Comparison of ENCODE assay signal across 7 mouse cellular contexts in genomic region chr2:84936474-84937429, GRCm38 (mm10). TPM values are rescaled to one million over a fixed set of nuclear protein-coding genes. Genes with fewer than 3 reads are reported as not detected.
A peak's percentile ranks its signal among the peaks of the same experiment; 100 is the strongest.
DNase-seq lines count a peak whose midpoint lies in the region; ATAC-seq and TF ChIP-seq lines count a peak whose summit lies in the region.

Gene Slc43a3 (plus strand): TSS chr2:84936579.

- no peaks in the 10 kb centered on the region for H3K9me3 ChIP-seq in hindbrain, embryonic 15.5 days
- H3K9me3 ChIP-seq in liver, embryonic 12.5 days (replicated peaks): no peaks in the 10 kb centered on the region

- peak; percentile 42 for TF ChIP-seq POLR2A in myocyte (IDR thresholded peaks at IDR 0.05; ENCODE audit: insufficient read length, low read depth)

- intact Hi-C loops in gastrocnemius, adult 2 months (cut with DNase I): no loop called here

- peaks cover 15% of the 10 kb centered on the region; the same call in 1 of the 2 replicates for H3K4me1 ChIP-seq in brown adipose tissue, adult 24 weeks (ENCODE audit: control insufficient read depth, insufficient read depth, insufficient read length, low read length)
- no peaks in the 10 kb centered on the region for H3K4me1 ChIP-seq in hindbrain, embryonic 15.5 days (replicated peaks)
- H3K4me1 ChIP-seq in liver, embryonic 12.5 days: peaks cover 63% of the 10 kb centered on the region

- no peak for TF ChIP-seq CTCF in gastrocnemius, adult 2 months (IDR thresholded peaks at IDR 0.05)

- peak within 1 kb of the TSS; percentile 64 for H3K4me3 ChIP-seq in brown adipose tissue, adult 24 weeks (ENCODE audit: insufficient read depth, low read depth, low read length)
- H3K4me3 ChIP-seq in gastrocnemius, adult 2 months: peak within 1 kb of the TSS; percentile 73
- H3K4me3 ChIP-seq in hindbrain, embryonic 15.5 days: peak within 1 kb of the TSS; percentile 34
- peak within 1 kb of the TSS; percentile 86 for H3K4me3 ChIP-seq in liver, embryonic 12.5 days
- H3K4me3 ChIP-seq in myocyte: peak within 1 kb of the TSS; percentile 16

- 21% methylated on average over 38 of the region's 38 CpGs for WGBS in hindbrain, embryonic 15.5 days
- 3% methylated on average over 38 of the region's 38 CpGs for WGBS in liver, embryonic 12.5 days (ENCODE audit: insufficient replicate concordance)

- no peaks in the 10 kb centered on the region for H3K79me2 ChIP-seq in myocyte (ENCODE audit: control insufficient read depth, insufficient read depth)

- peak within 1 kb of the TSS; percentile 53 for H3K4me2 ChIP-seq in hindbrain, embryonic 15.5 days
- H3K4me2 ChIP-seq in liver, embryonic 12.5 days: peak within 1 kb of the TSS; percentile 87
- peak within 1 kb of the TSS; percentile 56 for H3K4me2 ChIP-seq in myocyte (ENCODE audit: low read depth)

- H3ac ChIP-seq in myocyte (ENCODE audit: control insufficient read depth, insufficient read length): no peak within 1 kb of the TSS

- no peaks in the 10 kb centered on the region for H3K36me3 ChIP-seq in hindbrain, embryonic 15.5 days
- peaks cover 37% of the 10 kb centered on the region for H3K36me3 ChIP-seq in liver, embryonic 12.5 days
- H3K36me3 ChIP-seq in myocyte (ENCODE audit: control insufficient read depth, insufficient read depth): no peaks in the 10 kb centered on the region

- H3K9ac ChIP-seq in hindbrain, embryonic 15.5 days: peak within 1 kb of the TSS; percentile 23; the same call in 1 of the 2 replicates
- H3K9ac ChIP-seq in liver, embryonic 12.5 days: peak within 1 kb of the TSS; percentile 98

- peak; percentile 83 for ATAC-seq in hindbrain, embryonic 15.5 days (ENCODE audit: low FRiP score, low read depth)
- peak; percentile 74 for ATAC-seq in liver, embryonic 12.5 days

- no peaks in the 10 kb centered on the region for H3K27me3 ChIP-seq in hindbrain, embryonic 15.5 days
- H3K27me3 ChIP-seq in liver, embryonic 12.5 days (replicated peaks): 0 out of 2 replicates have a peak, but pooled peaks cover 4% of the 10 kb centered on the region
- no peaks in the 10 kb centered on the region for H3K27me3 ChIP-seq in myocyte (ENCODE audit: control insufficient read depth, insufficient read depth, insufficient read length)

- H3K27ac ChIP-seq in brown adipose tissue, adult 24 weeks (replicated peaks; ENCODE audit: low read depth, low read length): peak within 1 kb of the TSS; percentile 87
- H3K27ac ChIP-seq in gastrocnemius, adult 2 months: peak within 1 kb of the TSS; percentile 87
- H3K27ac ChIP-seq in hindbrain, embryonic 15.5 days (replicated peaks): no peak within 1 kb of the TSS
- H3K27ac ChIP-seq in liver, embryonic 12.5 days: peak within 1 kb of the TSS; percentile 100

- DNase-seq in NIH3T3 (ENCODE audit: low read depth): peak; percentile 86
- peak; percentile 91 for DNase-seq in gastrocnemius, adult 2 months
- DNase-seq in testis, postnatal 14 days (ENCODE audit: low spot score): peak; percentile 67

TF ChIP-seq in myocyte, 11 proteins besides CTCF, POLR2A, EP300 and RAD21:
- no peak for TF ChIP-seq MYOG (IDR thresholded peaks at IDR 0.05; ENCODE audit: control insufficient read depth in 1 of 3, insufficient read depth in 1 of 3, insufficient read length in 2 of 3, low read depth in 2 of 3)
- no peak for TF ChIP-seq MAX (IDR thresholded peaks at IDR 0.05; ENCODE audit: low read depth)
- no peak for TF ChIP-seq SRF (IDR thresholded peaks at IDR 0.05; ENCODE audit: control insufficient read depth, insufficient read length, low read depth)
- no peak for TF ChIP-seq REST (IDR thresholded peaks at IDR 0.05; ENCODE audit: insufficient read depth, insufficient read length)
- TF ChIP-seq TCF3 (IDR thresholded peaks at IDR 0.05; ENCODE audit: insufficient read length, low read depth): no peak
- no peak for TF ChIP-seq E2F4 (IDR thresholded peaks at IDR 0.05; ENCODE audit: insufficient read depth)
- no peak for TF ChIP-seq POLR2AphosphoS2 (IDR thresholded peaks at IDR 0.05; ENCODE audit: insufficient read length, low read depth)
- TF ChIP-seq CEBPB (IDR thresholded peaks at IDR 0.05; ENCODE audit: insufficient read depth, poor library complexity, severe bottlenecking): no peak
- no peak for TF ChIP-seq TCF12 (IDR thresholded peaks at IDR 0.05; ENCODE audit: insufficient read depth, poor library complexity, severe bottlenecking)
- no peak for TF ChIP-seq MYOD1 (IDR thresholded peaks at IDR 0.05; ENCODE audit: control insufficient read depth in 1 of 3, insufficient read length in 2 of 3, low read depth in 2 of 3)
- no peak for TF ChIP-seq USF1 (IDR thresholded peaks at IDR 0.05; ENCODE audit: low read depth)

RNA-seq across cellular contexts. Expression of gene Slc43a3, which starts in this region (rescaled TPM):
- 18.5 and 18.6 TPM in 2 replicates for polyA plus RNA-seq in brown adipose tissue, adult 24 weeks (2012; ENCODE audit: insufficient read depth, insufficient read length, missing spikeins)
- 10 to 100 TPM; 26.4 to 30.2 TPM for total RNA-seq in gastrocnemius, adult 2 months (2021)
- 5.2 and 5.3 TPM in 2 replicates for polyA plus RNA-seq in hindbrain, embryonic 15.5 days (2015; fragmentation: Nextera tagmentation; extraction: Ambion mirVana)
- 127 and 128 TPM in 2 replicates for polyA plus RNA-seq in liver, embryonic 12.5 days (2016; fragmentation: Nextera tagmentation; extraction: Ambion mirVana)
- polyA plus RNA-seq in myocyte (2012; fragmentation: generic; extraction: Trizol): 4.5 TPM

Comparison
In these comparisons a context has a peak if more than half of its experiments do, and no peak if none do; other contexts are left out.
1. H3K4me3 ChIP-seq: peak in every context shown above with its lines; median percentile 86 in liver, embryonic 12.5 days; 73 in gastrocnemius, adult 2 months; 64 in brown adipose tissue, adult 24 weeks; 34 in hindbrain, embryonic 15.5 days; 16 in myocyte.